Mouse (Mus musculus): Measurements from ENCODE around the gene Draxin.

GRCm38 (mm10) chr4:148164461-148164860, 34.0 kb upstream of the Draxin start:
- TF ChIP-seq MAX (IDR thresholded peaks at IDR 0.05; ENCODE audit: low read length) (no peak), SMC3 (IDR thresholded peaks at IDR 0.05; ENCODE audit: low read depth, low read length) (no peak), CTCF (IDR thresholded peaks at IDR 0.05 in 2 of 3, conservative IDR thresholded peaks at IDR 0.05 in 1 of 3; ENCODE audit: control insufficient read depth in 1 of 3, insufficient read depth in 1 of 3, low read depth in 2 of 3, low read length in 3 of 3, poor library complexity in 1 of 3, severe bottlenecking in 1 of 3) (no peak), HCFC1 (IDR thresholded peaks at IDR 0.05; ENCODE audit: low read depth, low read length) (no peak), EP300 (IDR thresholded peaks at IDR 0.05; ENCODE audit: low read depth in 1 of 2, low read length in 2 of 2) (no peak), E2F4 (IDR thresholded peaks at IDR 0.05; ENCODE audit: borderline replicate concordance, low read depth, low read length) (no peak), POLR2A (IDR thresholded peaks at IDR 0.05; ENCODE audit: control insufficient read depth in 1 of 2, insufficient read depth in 1 of 2, low read depth in 1 of 2, low read length in 2 of 2, poor library complexity in 1 of 2) (no peak), RAD21 (IDR thresholded peaks at IDR 0.05; ENCODE audit: low read depth, low read length) (no peak), ZNF384 (IDR thresholded peaks at IDR 0.05; ENCODE audit: low read depth, low read length) (no peak), TAL1 (IDR thresholded peaks at IDR 0.05; ENCODE audit: low read length) (no peak), POLR2AphosphoS2 (IDR thresholded peaks at IDR 0.05; ENCODE audit: low read length) (no peak), MYC (IDR thresholded peaks at IDR 0.05; ENCODE audit: low read depth, low read length) (no peak), GATA1 (IDR thresholded peaks at IDR 0.05; ENCODE audit: low read depth, low read length) (no peak)
